Mouse (Mus musculus): ENCODE results near the gene Zfp944. TPM values are rescaled to one million over a fixed set of nuclear protein-coding genes. Genes with fewer than 3 reads are reported as not detected.
"Not testable (repeated sequence)": the region's sequence is repeated elsewhere in the genome, so short reads cannot be mapped to it uniquely, and the experiment has no call there.

Zfp944 gene
- total RNA-seq (2021) = 10 to 100 TPM; 10.2 to 11.6 TPM

GRCm38 (mm10) chr17:22361101-22361781, at the start of gene Zfp944, which contains the start of gene Zfp758:
TSS of gene Zfp944 (minus strand) at chr17:22361400.
TSS of gene Zfp758 (plus strand) at chr17:22361453.
- DNase-seq = peak; percentile 45 to 57

DNA sequence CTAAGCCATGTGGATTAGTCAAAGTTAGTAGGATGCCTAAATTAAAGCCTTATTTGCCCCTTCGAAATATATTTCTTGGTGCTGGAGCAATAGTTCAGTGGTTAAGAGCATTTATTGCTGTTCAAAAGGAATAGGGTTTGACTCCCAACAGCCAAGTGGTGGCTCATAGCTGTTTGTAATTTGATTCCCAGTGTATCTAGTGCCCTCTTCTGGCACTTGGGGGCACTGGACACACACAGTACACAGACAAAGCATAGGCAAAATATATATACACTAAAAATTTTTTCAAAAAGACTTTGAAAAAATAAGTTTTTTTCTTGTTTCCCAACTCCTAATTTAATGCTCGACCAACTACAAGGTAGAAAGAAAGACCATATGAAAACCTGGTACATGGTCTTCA, 49.6 kb upstream of the Zfp944 start:
- no peak for DNase-seq

GRCm38 (mm10) chr17:22363895-22364294, 2.7 kb upstream of the Zfp944 start:
- DNase-seq = no peak

- DNase-seq = no peak
These were observed 628 bp downstream of the Zfp944 start for GRCm38 (mm10) chr17:22360572-22360971.

- DNase-seq = no peak
These were observed 8.4 kb downstream of the Zfp944 start for GRCm38 (mm10) chr17:22352794-22353193.

- DNase-seq = not testable (repeated sequence)
These were observed 46.0 kb downstream of the Zfp944 start for GRCm38 (mm10) chr17:22315247-22315646.

DNA sequence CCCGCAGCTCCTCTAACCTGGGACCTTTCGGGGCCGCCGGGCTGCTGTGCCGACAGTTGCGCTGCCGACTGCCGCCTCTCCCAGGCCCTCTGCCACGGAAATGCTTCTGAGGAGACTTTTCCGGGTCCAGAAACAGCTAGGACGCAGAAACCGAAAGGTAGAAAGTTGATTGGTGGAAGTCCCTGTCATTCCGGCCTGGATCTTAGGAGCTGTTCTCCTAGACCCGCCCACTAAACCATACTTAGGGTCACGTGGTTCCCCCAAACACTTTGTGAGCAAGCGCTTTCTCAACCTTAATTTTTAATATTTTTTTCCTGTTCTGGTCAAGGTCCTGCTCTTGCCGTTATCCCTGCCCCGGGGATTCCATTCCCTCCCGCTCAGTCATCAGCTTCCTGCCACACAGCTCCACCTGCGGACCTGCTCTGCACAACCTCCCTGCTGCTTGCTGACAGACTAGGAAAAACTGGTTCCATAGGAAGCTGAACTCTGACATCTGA, 46.4 kb downstream of the Zfp944 start, which contains the start of gene CT030661.1:
TSS of gene CT030661.1 (minus strand) at position 108 of the 497 bp plus-strand sequence.
- DNase-seq = peak; percentile 83 to 86

GRCm38 (mm10) chr17:22314219-22314618, 47.0 kb downstream of the Zfp944 start:
- peak in 1 of 2 experiments; percentile 0 for DNase-seq

Other genes starting within 250 kb of the Zfp944 start
- gene Zfp947, start 195.2 kb downstream of the Zfp944 start, total RNA-seq (2021) = under 1 TPM; 0.27 to 0.51 TPM
- 1 to 10 TPM; 4.9 to 5.3 TPM for gene Zfp994, start 135.8 kb downstream of the Zfp944 start, total RNA-seq (2021)
- 10 to 100 TPM; 11.2 to 11.9 TPM for gene CT030661.1, start 46.6 kb downstream of the Zfp944 start, total RNA-seq (2021)
- 10 to 100 TPM; 12.6 to 12.9 TPM for gene Zfp758, start 53 bp upstream of the Zfp944 start, total RNA-seq (2021)
- gene Zfp946, start 62.8 kb upstream of the Zfp944 start, total RNA-seq (2021) = 10 to 100 TPM; 10.9 to 12.3 TPM
- gene Vmn2r111, start 212.1 kb upstream of the Zfp944 start, total RNA-seq (2021) = not detected
- gene Vmn2r112, start 239.6 kb upstream of the Zfp944 start, total RNA-seq (2021) = not detected

Measured in layer of hippocampus, postnatal 36 days (tissue).